Mouse (Mus musculus): ENCODE measurements around the gene Mrgprh.

GRCm38 (mm10) chr17:12903372-12904333, 27.8 kb downstream of the Mrgprh start:
- TF ChIP-seq POLR2A (IDR thresholded peaks at IDR 0.05; ENCODE audit: borderline replicate concordance, extremely low read depth, low read depth, low read length) = no peak
- no peak for TF ChIP-seq CTCF (IDR thresholded peaks at IDR 0.05; ENCODE audit: insufficient read depth, low read length)

All from lung, adult 2 months (tissue).